Mouse (Mus musculus) hindbrain, embryonic 15.5 days (tissue): Measurements from ENCODE around the gene Hist2h4. TPM values are rescaled to one million over a fixed set of nuclear protein-coding genes. Genes with fewer than 3 reads are reported as not detected.
"Not testable (repeated sequence)": the region's sequence is repeated elsewhere in the genome, so short reads cannot be mapped to it uniquely, and the experiment has no call there.

Experiments
- ATAC-seq: fragments of 200-750 bp; cut with Nextera tagmentation; 2 replicates; pipeline ENCODE4 v1.8.0; 2017; ENCODE audit warnings: low read depth, moderate number of reproducible peaks, moderate TSS enrichment; ENCODE audit not compliant: low FRiP score
- H3K27ac ChIP-seq: fragments of 300-500 bp; sonication (generic); replicated peaks from 2 replicates; pipeline ENCODE4 v1.5.1; 2015; ENCODE audit warnings: mild to moderate bottlenecking, inconsistent platforms
- H3K27me3 ChIP-seq: fragments of 300-500 bp; sonication (generic); 2 replicates; pipeline ENCODE4 v1.6.1; 2015; ENCODE audit warnings: control low read depth, inconsistent platforms
- H3K36me3 ChIP-seq: fragments of 300-500 bp; sonication (generic); 2 replicates; pipeline ENCODE4 v1.6.1; 2015; ENCODE audit warnings: control low read depth, inconsistent platforms
- H3K4me1 ChIP-seq: fragments of 300-500 bp; sonication (generic); replicated peaks from 2 replicates; pipeline ENCODE4 v1.6.1; 2015; ENCODE audit warnings: control low read depth, inconsistent platforms
- H3K4me2 ChIP-seq: fragments of 300-500 bp; sonication (generic); 2 replicates; pipeline ENCODE4 v1.6.1; 2015; ENCODE audit warnings: moderate library complexity, mild to moderate bottlenecking, inconsistent platforms
- H3K4me3 ChIP-seq: fragments of 300-500 bp; sonication (generic); 2 replicates; pipeline ENCODE4 v1.5.1; 2015; ENCODE audit warnings: mild to moderate bottlenecking, inconsistent platforms
- H3K9ac ChIP-seq: fragments of 300-500 bp; sonication (generic); 2 replicates; pipeline ENCODE4 v1.6.1; 2015; ENCODE audit warnings: inconsistent platforms
- H3K9me3 ChIP-seq: fragments of 300-500 bp; sonication (generic); 2 replicates; pipeline ENCODE4 v1.6.1; 2016; ENCODE audit warnings: control low read depth, inconsistent platforms
- WGBS: fragments of 180-500 bp; shearing (Covaris S2); methylation state at CpG from one replicate; pipeline ENCODE4 v1.1.7; 2015; 5-methylcytosine and 5-hydroxymethylcytosine counted together
- polyA plus RNA-seq: library from polyadenylated mRNA; unstranded; fragments of >200 nt; fragmentation: Nextera tagmentation; extraction: Ambion mirVana; gene quantifications from 2 replicates; pipeline ENCODE4 v1.2.1, GENCODE M21; 2015

Gene Hist2h4
- polyA plus RNA-seq, 1 experiment from 2014 or later = 4.5 TPM

- H3K9me3 ChIP-seq, H3K36me3 ChIP-seq, H3K27me3 ChIP-seq: not testable (repeated sequence)
- Histone ChIP-seq H3K4me1 (peaks cover 25% of the 10 kb centered on the region), H3K9ac (peak within 1 kb of the TSS; percentile 38), H3K4me3 (peak within 1 kb of the TSS; percentile 36), H3K4me2 (peak within 1 kb of the TSS; percentile 51), H3K27ac (peak within 1 kb of the TSS; percentile 77; the same call in 1 of the 2 replicates)
- peak; percentile 91 for ATAC-seq
- WGBS = 0% methylated on average over 18 of the region's 68 CpGs
Measured at GRCm38 (mm10) chr3:96238954-96239793, 23.9 kb downstream of the Hist2h4 start, which contains the start of gene Hist2h3c2. Gene Hist2h3c2 (minus strand): TSS chr3:96239127.

- Histone ChIP-seq H3K36me3 (no peaks in the 10 kb centered on the region), H3K4me3 (peak overlapping the region; percentile 26), H3K9me3 (no peaks in the 10 kb centered on the region), H3K9ac (peak overlapping the region; percentile 38), H3K4me1 (peaks cover 22% of the 10 kb centered on the region), H3K27me3 (no peaks in the 10 kb centered on the region), H3K27ac (no peak overlapping the region), H3K4me2 (peak overlapping the region; percentile 51)
- WGBS = 2% methylated on average over 12 of the region's 12 CpGs
- ATAC-seq = no peak
Measured at GRCm38 (mm10) chr3:96237904-96238511, 25.1 kb downstream of the Hist2h4 start.

GRCm38 (mm10) chr3:96237335-96237903 lies 25.7 kb downstream of the Hist2h4 start:
- no peaks in the 10 kb centered on the region for H3K36me3 ChIP-seq
- 0 out of 2 replicates have a peak overlapping the region, but pooled peaks have one; percentile 19 for H3K9ac ChIP-seq
- no peaks in the 10 kb centered on the region for H3K27me3 ChIP-seq
- no peak for ATAC-seq
- H3K9me3 ChIP-seq = no peaks in the 10 kb centered on the region
- H3K27ac ChIP-seq = no peak overlapping the region
- peak overlapping the region; percentile 51 for H3K4me2 ChIP-seq
- H3K4me3 ChIP-seq = peak overlapping the region; percentile 26
- H3K4me1 ChIP-seq = peaks cover 22% of the 10 kb centered on the region
- 31% methylated on average over 7 of the region's 7 CpGs for WGBS

- no peak overlapping the region for H3K27ac ChIP-seq
- no peak for ATAC-seq
- H3K4me2 ChIP-seq = peak overlapping the region; percentile 51
- no peaks in the 10 kb centered on the region for H3K36me3 ChIP-seq
- no peak overlapping the region for H3K9ac ChIP-seq
- 92% methylated on average over 4 of the region's 4 CpGs for WGBS
- H3K9me3 ChIP-seq = no peaks in the 10 kb centered on the region
- H3K4me1 ChIP-seq = peaks cover 22% of the 10 kb centered on the region
- H3K27me3 ChIP-seq = no peaks in the 10 kb centered on the region
- H3K4me3 ChIP-seq = peak overlapping the region; percentile 26; the same call in 1 of the 2 replicates
Measured at GRCm38 (mm10) chr3:96236834-96237334, 26.2 kb downstream of the Hist2h4 start.

- peaks cover 19% of the 10 kb centered on the region for H3K4me1 ChIP-seq
- ATAC-seq = no peak
- H3K9ac ChIP-seq = no peak overlapping the region
- no peak overlapping the region for H3K4me3 ChIP-seq
- no peak overlapping the region for H3K27ac ChIP-seq
- no peaks in the 10 kb centered on the region for H3K27me3 ChIP-seq
- no peak overlapping the region for H3K4me2 ChIP-seq
- no peaks in the 10 kb centered on the region for H3K9me3 ChIP-seq
- H3K36me3 ChIP-seq = no peaks in the 10 kb centered on the region
- 70% methylated on average over 3 of the region's 3 CpGs for WGBS
Measured at GRCm38 (mm10) chr3:96235836-96236235, 27.3 kb downstream of the Hist2h4 start.

GRCm38 (mm10) chr3:96234914-96235313 lies 28.2 kb downstream of the Hist2h4 start:
- ATAC-seq = no peak
- H3K27me3 ChIP-seq = no peaks in the 10 kb centered on the region
- H3K9ac ChIP-seq = no peak overlapping the region
- no peaks in the 10 kb centered on the region for H3K36me3 ChIP-seq
- no peak overlapping the region for H3K4me2 ChIP-seq
- peaks cover 14% of the 10 kb centered on the region for H3K4me1 ChIP-seq
- H3K4me3 ChIP-seq = no peak overlapping the region
- H3K27ac ChIP-seq = no peak overlapping the region
- no peaks in the 10 kb centered on the region for H3K9me3 ChIP-seq
- 94% methylated on average over 2 of the region's 2 CpGs for WGBS

- WGBS = 59% methylated on average over 2 of the region's 2 CpGs
Measured at GRCm38 (mm10) chr3:96231758-96232120, 31.4 kb downstream of the Hist2h4 start.

GRCm38 (mm10) chr3:96230910-96231757 lies 32.0 kb downstream of the Hist2h4 start:
- WGBS = 69% methylated on average over 4 of the region's 4 CpGs
- no peaks in the 10 kb centered on the region for H3K27me3 ChIP-seq
- H3K9ac ChIP-seq = no peak overlapping the region
- H3K27ac ChIP-seq = no peak overlapping the region
- H3K4me3 ChIP-seq = no peak overlapping the region
- no peaks in the 10 kb centered on the region for H3K4me1 ChIP-seq
- H3K9me3 ChIP-seq = no peaks in the 10 kb centered on the region
- H3K4me2 ChIP-seq = no peak overlapping the region
- ATAC-seq = no peak
- no peaks in the 10 kb centered on the region for H3K36me3 ChIP-seq

More at GRCm38 (mm10) chr3:96231758-96232120, 31.4 kb downstream of the Hist2h4 start:
- H3K27me3 ChIP-seq = no peaks in the 10 kb centered on the region
- H3K4me1 ChIP-seq = no peaks in the 10 kb centered on the region
- no peak overlapping the region for H3K27ac ChIP-seq
- no peak overlapping the region for H3K4me3 ChIP-seq
- H3K36me3 ChIP-seq = no peaks in the 10 kb centered on the region
- no peaks in the 10 kb centered on the region for H3K9me3 ChIP-seq
- H3K4me2 ChIP-seq = no peak overlapping the region
- ATAC-seq = no peak
- H3K9ac ChIP-seq = no peak overlapping the region

GRCm38 (mm10) chr3:96230404-96230803 lies 32.7 kb downstream of the Hist2h4 start:
- H3K4me3 ChIP-seq = no peak overlapping the region
- ATAC-seq = no peak
- no peak overlapping the region for H3K4me2 ChIP-seq
- no peaks in the 10 kb centered on the region for H3K9me3 ChIP-seq
- WGBS = 93% methylated on average over 2 of the region's 2 CpGs
- no peak overlapping the region for H3K9ac ChIP-seq
- no peak overlapping the region for H3K27ac ChIP-seq
- H3K4me1 ChIP-seq = 0 out of 2 replicates have a peak, but pooled peaks cover 2% of the 10 kb centered on the region
- no peaks in the 10 kb centered on the region for H3K36me3 ChIP-seq
- H3K27me3 ChIP-seq = no peaks in the 10 kb centered on the region

- Histone ChIP-seq H3K4me1 (0 out of 2 replicates have a peak, but pooled peaks cover 3% of the 10 kb centered on the region), H3K9me3 (no peaks in the 10 kb centered on the region), H3K9ac (no peak overlapping the region), H3K27ac (no peak overlapping the region), H3K4me3 (no peak overlapping the region), H3K4me2 (no peak overlapping the region), H3K36me3 (no peaks in the 10 kb centered on the region), H3K27me3 (no peaks in the 10 kb centered on the region)
- ATAC-seq = no peak
- WGBS = 76% methylated on average over 2 of the region's 2 CpGs
Measured at GRCm38 (mm10) chr3:96228828-96229227, 34.3 kb downstream of the Hist2h4 start.
